Mouse (Mus musculus) spleen, adult 10 weeks (tissue): Measurements from ENCODE around the gene Plscr2. TPM values are rescaled to one million over a fixed set of nuclear protein-coding genes. Genes with fewer than 3 reads are reported as not detected.

Source experiments
- polyA plus RNA-seq: library from polyadenylated mRNA; stranded (reverse); fragments of 350-450 nt; fragmentation: Illumina TruSeq; extraction: RNeasy Lipid Tissue Mini Kit (QIAGEN cat#74804); gene quantifications from one replicate; pipeline ENCODE4 v1.2.3, GENCODE M21; 2015; ENCODE audit warnings: low replicate concordance; ENCODE audit not compliant: insufficient read depth

Gene Plscr2
- polyA plus RNA-seq, result 7.1 TPM

GRCm38 (mm10) chr9:92275486-92276207, at the start of gene Plscr2:
Gene Plscr2 (plus strand): TSS chr9:92275602.

GRCm38 (mm10) chr9:92249447-92249852, 26.0 kb upstream of the Plscr2 start, which contains the start of gene Plscr1:
Gene Plscr1 (plus strand): TSS chr9:92249750.

GRCm38 (mm10) chr9:92309077-92309476, 33.7 kb downstream of the Plscr2 start, which contains the start of gene 1700057G04Rik:
Gene 1700057G04Rik (plus strand): TSS chr9:92309377.

Other genes starting within 250 kb of the Plscr2 start
- gene Plscr5, start 82.7 kb upstream of the Plscr2 start, polyA plus RNA-seq, result not detected
- gene Plscr1, start 25.9 kb upstream of the Plscr2 start, polyA plus RNA-seq, result 22.1 TPM
- gene 1700057G04Rik, start 33.8 kb downstream of the Plscr2 start, polyA plus RNA-seq, result not detected
- 17.0 TPM for gene Plscr4, start 181.8 kb downstream of the Plscr2 start, polyA plus RNA-seq